Mouse (Mus musculus) embryonic stem cell, embryonic (primary cell): ENCODE measurements at regions not wholly inside any gene's neighbourhood (a gene's known extent, or its start where the extent isn't known, plus 50 kb on each side); places are given as distances from the start of the nearest gene placed in this dataset.

ENCODE experiments used
- CTCF ChIA-PET, 4 experiments: fragments of 300-600 bp in 2 of 4; fragments of 350-600 bp in 2 of 4; sonication (Branson Sonifier 250); formaldehyde crosslinking; loops; one replicate each; lab custom pipeline; 2022; ENCODE audit warnings: inconsistent platforms in 2 of 4; lab: Charles Lee
- POLR2A ChIA-PET, 4 experiments: fragments of 300-600 bp in 2 of 4; fragments of 350-600 bp in 2 of 4; sonication (Branson Sonifier 250); formaldehyde crosslinking; loops; one replicate each; lab custom pipeline; 2022; ENCODE audit warnings: antibody characterized with exemption in 4 of 4, inconsistent platforms in 1 of 4; lab: Charles Lee

GRCm38 (mm10) chr2:173930606-173931177 is 145.4 kb upstream of the Stx16 start:
- CTCF ChIA-PET, result interaction anchor here in 1 of 4 experiments (0.6 kb wide), 1 partner anchor 617 kb away, joined by 3 read pairs; no protein-coding TSS in a partner anchor
- POLR2A ChIA-PET, result no interaction called here

DNA sequence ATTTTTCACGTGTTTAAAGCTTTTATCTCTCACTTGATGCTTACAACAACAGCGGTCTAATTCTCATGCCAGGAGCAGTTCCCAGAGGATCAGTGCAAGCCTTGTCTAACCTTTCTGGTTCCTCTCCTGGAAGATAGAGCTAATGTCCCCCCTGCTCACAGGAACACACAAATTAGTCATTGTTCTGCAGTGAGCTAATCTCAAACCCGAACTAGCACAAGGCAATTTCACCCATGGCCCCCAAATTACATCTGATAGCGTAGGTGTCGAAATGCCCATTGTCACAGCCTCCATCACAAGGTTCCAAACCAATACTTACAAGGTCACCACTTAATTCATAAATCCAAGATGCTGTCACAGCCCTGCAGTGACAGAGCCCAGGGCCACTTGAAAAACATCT is 140.4 kb upstream of the Stx16 start:
- POLR2A ChIA-PET, result no interaction called here
- CTCF ChIA-PET, result no interaction called here

DNA sequence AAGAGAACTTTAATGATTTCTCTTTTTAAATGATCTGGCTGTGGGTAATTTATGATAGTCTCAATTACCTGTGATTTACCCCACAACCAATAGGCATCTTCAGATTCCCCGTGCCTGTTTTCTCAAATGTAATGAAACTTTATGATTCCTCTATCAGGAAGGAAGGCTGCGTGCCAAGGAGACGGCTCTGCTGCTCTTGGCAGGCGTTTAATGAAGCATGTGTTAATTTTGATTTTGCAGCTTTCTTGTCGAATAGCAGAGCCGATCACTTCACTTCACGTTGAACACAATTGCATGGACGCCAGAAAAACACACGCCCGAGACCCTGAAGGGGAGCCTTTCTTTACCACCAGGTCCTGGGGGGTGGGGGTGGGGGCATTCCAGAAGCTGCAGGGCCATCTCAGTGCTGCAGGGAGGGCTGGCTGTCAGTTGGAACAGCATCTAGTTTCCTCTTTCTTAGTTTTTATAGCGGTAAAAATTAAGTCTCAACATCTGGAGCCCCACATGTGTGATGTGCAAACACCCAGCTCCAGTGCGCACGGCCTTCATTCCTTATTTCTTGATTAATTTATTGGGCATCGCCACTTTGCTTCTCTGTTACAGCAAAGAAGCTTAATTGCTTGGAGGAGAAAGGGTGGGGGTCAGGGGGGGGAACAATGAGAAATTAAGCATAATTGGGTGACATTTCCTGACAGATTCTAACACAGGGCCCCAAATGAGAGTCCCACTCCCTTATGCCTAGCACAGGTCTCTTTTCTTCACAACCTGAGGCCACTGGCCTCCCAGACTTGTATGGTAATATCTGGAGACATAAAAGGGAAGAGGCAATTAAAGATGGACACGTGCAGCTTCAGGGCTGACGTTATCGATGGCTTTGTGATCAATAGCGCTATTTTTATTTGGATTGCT is 138.3 kb upstream of the Stx16 start:
- CTCF ChIA-PET, result interaction anchor here in 1 of 4 experiments (0.7 to 1.0 kb wide), 2 partner anchors 7 to 730 kb away, joined by 3 to 5 read pairs; no protein-coding TSS in a partner anchor
- POLR2A ChIA-PET, result interaction anchor here in 2 of 4 experiments (0.6 to 0.9 kb wide), 3 partner anchors 7 to 483 kb away, joined by 3 to 8 read pairs (median 4); no protein-coding TSS in a partner anchor

- ChIA-PET POLR2A (interaction anchor here in 1 of 4 experiments (0.9 kb wide), 1 partner anchor 10 kb away, joined by 8 read pairs; no protein-coding TSS in a partner anchor), CTCF (interaction anchor here in 1 of 4 experiments (0.6 kb wide), 2 partner anchors 88 to 343 kb away, joined by 6 to 11 read pairs; no protein-coding TSS in a partner anchor)
Measured at GRCm38 (mm10) chr2:173938440-173938787, 137.7 kb upstream of the Stx16 start.

DNA sequence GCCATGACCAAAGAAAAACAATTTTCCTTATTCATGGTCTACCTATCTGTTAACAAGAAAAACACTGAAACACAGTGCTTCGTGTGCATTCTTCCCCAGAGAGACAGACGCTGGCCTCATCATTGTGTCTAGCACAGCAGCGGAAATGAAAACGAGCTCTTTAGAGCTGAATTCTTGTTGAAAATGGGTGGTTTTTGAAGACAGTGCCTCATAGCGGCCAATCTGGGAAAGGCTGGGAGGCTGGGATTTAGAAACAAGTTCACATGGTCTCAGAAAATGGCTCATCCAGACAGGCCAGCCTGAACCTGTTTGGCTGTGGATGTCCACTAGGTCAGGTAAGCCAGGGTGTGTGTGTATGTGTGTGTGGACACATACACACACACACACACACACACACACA is 130.7 kb upstream of the Stx16 start:
- POLR2A ChIA-PET, result interaction anchor here in 1 of 4 experiments (0.6 kb wide), 1 partner anchor 8 kb away, joined by 4 read pairs; no protein-coding TSS in a partner anchor
- CTCF ChIA-PET, result interaction anchor here in 3 of 4 experiments (0.5 to 1.4 kb wide), 8 partner anchors 8 to 760 kb away, joined by 3 to 6 read pairs (median 3); no protein-coding TSS in a partner anchor

GRCm38 (mm10) chr2:173948586-173948985 is 127.5 kb upstream of the Stx16 start:
- POLR2A ChIA-PET, result interaction anchor here in 1 of 4 experiments (1.7 kb wide), 1 partner anchor 25 kb away, joined by 3 read pairs; no protein-coding TSS in a partner anchor
- CTCF ChIA-PET, result interaction anchor here in 1 of 4 experiments (0.6 kb wide), 1 partner anchor 725 kb away, joined by 7 read pairs; no protein-coding TSS in a partner anchor

DNA sequence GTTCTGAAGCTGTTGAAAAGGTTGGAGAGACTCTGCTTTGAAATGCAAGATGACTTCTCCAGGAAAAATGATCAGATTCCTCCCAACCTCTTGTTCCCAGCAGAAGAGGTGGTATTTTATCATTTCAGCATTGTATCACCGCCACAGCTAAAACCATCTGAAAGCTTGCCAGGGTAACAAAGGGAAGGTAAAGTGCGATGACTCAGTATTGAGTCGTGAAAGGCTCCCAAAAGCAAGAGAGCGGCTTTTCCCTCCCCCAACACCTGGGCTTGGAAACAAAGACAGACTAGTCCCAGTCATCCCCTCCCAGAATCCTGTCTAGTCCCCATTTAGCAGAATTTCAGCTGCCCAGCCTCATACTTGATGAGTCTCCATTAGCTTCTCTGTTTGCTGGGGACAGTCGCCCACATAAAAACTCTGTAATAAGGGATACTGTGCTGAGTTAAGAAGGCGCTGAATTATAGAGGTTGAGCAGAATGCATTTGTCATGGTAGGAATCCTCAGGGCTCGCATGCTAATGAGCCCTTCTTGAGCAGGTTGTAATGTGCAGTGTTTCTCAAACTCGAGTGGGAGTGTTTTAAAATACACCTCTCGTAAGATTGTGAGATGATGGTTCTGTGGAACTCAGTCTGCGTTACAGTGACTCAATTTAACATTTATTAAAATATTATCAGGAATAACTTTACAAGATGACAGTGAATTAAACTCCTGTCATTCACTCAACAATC is 125.8 kb upstream of the Stx16 start:
- ChIA-PET POLR2A (interaction anchor here in 1 of 4 experiments (1.7 kb wide), 1 partner anchor 24 kb away, joined by 3 read pairs; no protein-coding TSS in a partner anchor), CTCF (interaction anchor here in 1 of 4 experiments (1.3 kb wide), 1 partner anchor 365 kb away, joined by 3 read pairs; no protein-coding TSS in a partner anchor)

GRCm38 (mm10) chr2:173966111-173966510 is 110.0 kb upstream of the Stx16 start:
- CTCF ChIA-PET, result no interaction called here

DNA sequence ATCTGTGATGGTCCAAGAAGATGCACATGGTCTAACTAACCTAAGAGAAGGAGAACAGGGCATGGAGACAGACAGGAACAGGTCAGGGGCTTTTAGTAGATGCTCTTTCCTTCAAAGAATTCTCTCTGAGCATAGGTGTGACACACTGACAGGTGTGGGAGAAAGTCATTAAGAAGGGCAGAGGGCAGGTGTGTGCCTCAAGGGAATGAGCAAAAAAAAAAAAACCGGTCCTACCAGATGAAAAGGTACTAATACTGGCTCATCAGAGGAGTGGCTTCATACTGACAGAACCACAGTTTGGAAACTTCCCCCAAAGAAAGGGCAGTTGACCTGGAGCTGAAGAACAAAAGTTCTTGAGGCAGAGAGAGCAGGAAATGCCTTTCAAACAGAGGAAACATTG is 105.3 kb upstream of the Stx16 start:
- CTCF ChIA-PET, result interaction anchor here in 2 of 4 experiments (0.5 to 0.6 kb wide), 2 partner anchors 113 to 331 kb away, joined by 3 to 4 read pairs; no protein-coding TSS in a partner anchor
- POLR2A ChIA-PET, result interaction anchor here in 2 of 4 experiments (0.6 to 0.7 kb wide), 3 partner anchors 39 to 309 kb away, joined by 3 to 7 read pairs (median 5); no protein-coding TSS in a partner anchor

More at GRCm38 (mm10) chr2:173966111-173966510, 110.0 kb upstream of the Stx16 start:
- POLR2A ChIA-PET, result no interaction called here

GRCm38 (mm10) chr2:173976314-173977053 is 99.6 kb upstream of the Stx16 start:
- CTCF ChIA-PET, result interaction anchor here in 1 of 4 experiments (0.5 kb wide), 1 partner anchor 308 kb away, joined by 7 read pairs; the partner anchor contains the start of gene Gnas
- POLR2A ChIA-PET, result interaction anchor here in 1 of 4 experiments (0.7 kb wide), 1 partner anchor 99 kb away, joined by 5 read pairs; no protein-coding TSS in a partner anchor

GRCm38 (mm10) chr2:173977236-173978053 is 98.7 kb upstream of the Stx16 start:
- CTCF ChIA-PET, result no interaction called here
- POLR2A ChIA-PET, result interaction anchor here in 1 of 4 experiments (0.6 to 0.7 kb wide), 2 partner anchors 98 to 321 kb away, joined by 3 to 5 read pairs; no protein-coding TSS in a partner anchor

DNA sequence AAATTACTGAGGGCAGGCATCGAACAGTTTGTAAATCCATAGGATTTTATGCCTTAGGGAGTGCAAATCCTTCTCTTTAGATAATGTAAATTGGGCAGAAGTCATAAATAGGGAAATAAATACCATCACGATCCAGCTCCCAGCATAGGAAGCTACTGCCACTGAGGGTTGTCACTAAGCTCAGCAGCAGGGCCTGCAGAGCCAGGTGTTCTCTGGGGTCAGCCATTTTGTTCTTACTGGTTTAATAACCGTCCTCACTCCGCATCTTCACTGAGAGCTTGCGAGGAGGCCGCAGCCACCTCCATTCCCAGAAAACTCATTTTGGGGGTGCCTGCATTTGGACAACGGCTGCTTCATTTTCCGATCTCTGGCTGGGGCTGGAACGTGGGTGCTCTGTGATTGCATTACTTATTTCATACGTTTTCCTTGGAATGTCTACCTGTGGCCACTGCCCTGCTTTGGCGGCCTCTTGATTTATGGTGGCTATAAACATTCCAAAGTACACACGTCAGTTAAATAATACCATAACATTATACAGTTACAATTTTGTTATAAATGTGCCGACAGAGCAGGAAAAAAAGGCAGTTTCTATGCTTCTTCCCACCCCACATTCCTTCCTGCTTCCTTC is 97.9 kb upstream of the Stx16 start:
- ChIA-PET CTCF (no interaction called here), POLR2A (no interaction called here)

GRCm38 (mm10) chr2:173981036-173981435 is 95.1 kb upstream of the Stx16 start:
- ChIA-PET CTCF (no interaction called here), POLR2A (no interaction called here)

DNA sequence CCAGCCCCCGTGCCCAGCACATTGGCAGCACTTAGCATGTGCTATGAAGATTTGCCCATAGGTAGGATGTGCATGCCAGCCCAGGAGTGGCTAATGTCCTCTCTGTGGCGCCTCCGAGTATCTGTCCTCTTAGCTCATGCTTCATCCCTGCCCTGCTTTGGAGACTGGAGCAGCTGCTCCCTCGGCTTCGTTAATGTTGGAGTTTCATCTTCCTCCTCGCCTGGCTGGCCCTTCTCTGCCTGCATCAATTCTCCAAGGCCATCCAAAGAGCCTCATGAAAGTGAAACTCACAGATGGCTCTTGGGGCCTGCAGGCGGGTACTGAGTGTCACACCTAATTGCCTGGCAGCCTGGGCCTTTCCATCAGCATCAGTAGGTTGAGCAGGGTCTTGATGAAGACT is 88.6 kb upstream of the Stx16 start:
- POLR2A ChIA-PET, result no interaction called here
- CTCF ChIA-PET, result no interaction called here

DNA sequence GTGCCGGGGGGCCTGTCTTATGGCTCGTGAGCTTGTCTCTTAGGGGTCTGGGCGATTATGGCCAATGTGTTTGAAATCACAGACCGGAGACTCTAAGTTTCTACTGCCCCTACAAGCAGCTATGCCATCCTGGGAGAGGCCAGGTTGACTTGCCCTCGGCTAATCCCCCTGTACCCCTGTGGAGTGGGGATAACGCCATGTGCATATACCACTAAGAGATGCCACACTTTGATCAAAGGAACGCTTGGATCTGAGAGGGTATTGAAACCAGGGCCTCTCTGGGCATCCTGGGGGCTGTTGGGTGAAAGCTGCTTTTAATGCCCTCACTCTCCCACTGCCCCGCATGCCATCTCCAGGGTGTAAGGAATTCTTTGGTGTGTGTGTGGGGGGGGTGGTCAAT is 88.2 kb upstream of the Stx16 start:
- ChIA-PET CTCF (no interaction called here), POLR2A (no interaction called here)

DNA sequence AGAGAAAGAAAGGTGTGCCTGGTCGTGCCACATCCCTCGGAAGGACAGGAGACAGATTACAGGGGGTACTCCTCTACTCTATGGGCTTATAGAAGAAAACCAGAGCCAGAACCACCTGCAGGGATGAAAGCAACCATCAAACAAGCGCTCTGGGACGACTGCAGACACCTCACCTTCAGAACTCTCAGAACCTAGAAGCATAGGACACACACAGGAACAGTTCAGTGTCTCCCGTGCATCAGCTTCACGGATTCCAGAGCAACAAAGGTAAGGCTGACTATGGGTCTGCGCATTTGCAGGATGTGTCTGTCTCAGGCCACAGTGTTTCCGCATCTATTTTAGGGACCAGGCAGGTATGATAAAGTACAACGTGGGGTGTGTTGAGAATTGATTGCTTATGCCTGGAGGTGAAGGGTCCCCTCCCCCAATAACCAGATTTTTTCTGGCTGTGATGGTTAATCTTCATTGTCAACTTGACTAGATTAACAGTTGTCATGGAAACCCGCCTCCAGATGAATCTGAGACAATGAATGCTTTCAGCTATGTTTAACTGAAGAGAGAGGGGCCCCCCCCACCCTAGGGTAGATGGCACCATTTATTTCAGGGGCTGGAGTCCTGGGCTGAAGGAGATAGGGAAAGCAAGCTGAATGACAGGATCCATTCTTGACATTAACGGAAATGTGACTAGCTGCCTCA is 87.3 kb upstream of the Stx16 start:
- CTCF ChIA-PET, result interaction anchor here in 1 of 4 experiments (0.5 kb wide), 1 partner anchor 807 kb away, joined by 3 read pairs; no protein-coding TSS in a partner anchor

More for the DNA sequence above, 87.3 kb upstream of the Stx16 start:
- POLR2A ChIA-PET, result no interaction called here
